Mouse (Mus musculus) naive thymus-derived CD4-positive, alpha-beta T cell, adult 5 months (primary cell): ENCODE measurements around the gene Trmt2a. TPM values are rescaled to one million over a fixed set of nuclear protein-coding genes. Genes with fewer than 3 reads are reported as not detected.

Experiments used
- polyA plus RNA-seq: library from polyadenylated mRNA; unstranded; fragments of 100-300 nt; shearing (Covaris generic); gene quantifications from one replicate; pipeline ENCODE4 v1.2.1, GENCODE M21; 2017

Gene Trmt2a
- 121 TPM for polyA plus RNA-seq

DNA sequence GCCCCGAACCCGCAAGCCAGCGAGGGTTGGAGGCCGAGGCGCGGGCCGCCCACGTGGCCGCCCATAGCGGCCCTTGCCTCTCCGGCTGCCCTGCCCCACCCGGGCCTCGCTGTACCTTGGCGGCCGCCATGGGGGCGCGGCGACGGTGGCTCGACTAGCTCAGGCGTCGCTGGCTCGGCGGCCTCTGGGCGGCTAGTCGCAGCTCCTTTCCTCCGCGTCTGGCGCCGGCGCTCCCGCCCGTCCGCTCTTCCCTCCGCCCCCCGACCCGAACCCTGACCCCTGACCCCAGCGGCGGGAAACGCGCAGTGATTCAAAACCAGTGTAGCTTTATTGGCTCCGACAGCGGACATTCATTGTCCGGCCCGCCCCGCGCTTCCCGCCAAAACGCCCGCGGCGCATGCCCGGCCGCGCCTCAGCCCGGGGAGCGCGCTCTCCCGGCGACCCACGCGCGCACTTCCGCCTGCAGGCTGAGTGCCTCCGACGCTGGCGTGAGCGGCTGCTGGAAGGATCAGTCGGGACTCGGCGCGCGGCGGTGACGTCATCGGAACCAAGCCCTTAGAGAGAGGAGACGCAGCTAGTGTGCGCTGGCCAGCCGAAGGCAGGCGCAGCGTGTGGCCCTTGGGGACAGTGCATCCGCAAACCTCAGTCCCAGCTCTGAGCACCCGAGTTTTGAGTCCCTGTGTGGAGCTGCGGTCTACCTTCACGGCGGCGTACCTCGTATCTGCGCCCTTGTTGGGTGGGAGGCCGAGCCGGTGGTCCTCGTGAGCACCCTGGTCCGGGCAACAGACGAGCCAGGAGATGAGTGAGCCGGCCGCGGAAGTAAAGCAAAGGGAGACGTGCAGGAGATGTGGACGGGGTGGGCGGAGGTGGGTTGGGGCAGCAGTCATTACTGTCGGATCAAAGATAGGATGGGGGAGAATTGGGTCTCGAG is at the start of gene Trmt2a, which contains the start of gene Ranbp1:
Trmt2a (plus strand) TSS at position 247 of the 931 bp plus-strand sequence.
Ranbp1 (minus strand) TSS at position 300 of the 931 bp plus-strand sequence.

DNA sequence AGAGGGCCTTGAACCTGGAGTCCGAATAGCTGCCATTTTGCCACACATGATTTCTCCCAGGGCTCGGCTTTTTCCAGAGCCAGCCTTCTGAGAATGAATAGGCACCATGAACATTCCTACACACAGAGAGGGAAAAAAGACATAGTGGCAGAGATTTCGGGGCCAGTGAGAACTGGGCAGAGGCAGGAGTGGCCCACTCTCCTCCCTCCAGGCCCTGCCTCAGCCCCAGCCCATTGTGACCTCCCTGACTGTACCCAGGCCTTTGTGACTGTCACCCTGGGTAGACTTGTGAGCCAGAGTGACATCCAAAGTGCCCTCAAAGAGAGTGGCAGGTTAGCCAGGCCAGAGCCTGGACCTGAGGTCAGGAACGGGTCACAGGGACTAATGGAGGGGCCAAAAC is 30.9 kb upstream of the Trmt2a start, which contains the start of gene Ccdc188:
Ccdc188 (plus strand) TSS at position 301 of the 400 bp plus-strand sequence.

DNA sequence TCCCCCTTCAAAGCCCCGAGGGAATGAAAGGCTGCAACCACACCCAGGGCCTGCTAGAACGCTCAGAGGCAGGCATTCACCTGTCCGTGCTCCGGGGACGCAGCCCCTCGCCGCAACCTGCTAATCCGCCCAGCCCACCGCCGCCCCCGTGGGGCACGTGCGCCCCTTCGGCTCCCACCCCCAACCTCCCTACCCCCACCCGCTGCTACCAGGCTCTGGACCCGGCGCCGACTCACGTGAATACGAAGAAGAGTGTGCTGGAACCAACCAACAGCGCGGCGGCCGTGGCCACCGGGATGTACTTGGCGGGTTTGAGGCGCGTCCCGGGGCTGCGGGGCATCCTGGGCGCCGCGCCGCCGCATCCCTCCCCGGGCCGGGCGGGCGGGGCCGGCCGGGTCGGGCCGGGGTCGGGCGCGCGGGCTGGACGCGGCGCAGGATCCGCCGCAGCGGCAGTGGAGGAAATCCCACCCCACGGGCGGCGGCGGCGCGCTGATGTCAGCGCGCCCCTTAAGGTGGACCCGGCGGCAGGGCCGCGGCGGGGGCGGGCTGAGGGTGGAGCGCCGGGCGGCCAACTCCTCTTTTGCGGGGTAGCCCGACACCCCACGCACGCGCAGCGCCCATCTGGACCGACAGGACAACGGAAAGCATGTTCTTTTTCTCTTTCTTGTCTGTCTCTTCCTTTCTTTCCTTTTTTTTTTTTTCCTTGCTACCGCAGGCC is 13.6 kb upstream of the Trmt2a start, which contains the start of gene Zdhhc8:
Zdhhc8 (minus strand) TSS at position 466 of the 718 bp plus-strand sequence.

DNA sequence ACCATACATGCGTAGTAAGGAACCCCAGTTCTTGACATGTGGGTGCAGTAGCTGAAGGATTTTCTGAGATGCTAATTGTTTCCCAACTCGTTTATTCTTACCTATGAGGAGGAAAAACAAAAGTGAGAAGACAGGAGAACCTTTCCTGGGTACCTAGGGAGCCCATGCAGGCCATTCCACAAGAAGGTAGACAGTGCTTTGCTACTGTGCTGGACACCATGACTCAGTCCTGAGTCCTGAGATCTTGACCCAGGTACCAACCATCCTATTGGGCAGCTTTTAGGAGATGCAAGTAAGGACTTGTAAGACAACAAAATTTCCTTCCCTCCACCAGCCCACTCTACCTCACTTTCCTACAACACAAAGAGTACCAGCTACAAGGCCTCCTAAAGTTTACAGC is 9.7 kb downstream of the Trmt2a start, which contains the start of gene Gm49776:
Gm49776 (minus strand) TSS at position 101 of the 400 bp plus-strand sequence.

DNA sequence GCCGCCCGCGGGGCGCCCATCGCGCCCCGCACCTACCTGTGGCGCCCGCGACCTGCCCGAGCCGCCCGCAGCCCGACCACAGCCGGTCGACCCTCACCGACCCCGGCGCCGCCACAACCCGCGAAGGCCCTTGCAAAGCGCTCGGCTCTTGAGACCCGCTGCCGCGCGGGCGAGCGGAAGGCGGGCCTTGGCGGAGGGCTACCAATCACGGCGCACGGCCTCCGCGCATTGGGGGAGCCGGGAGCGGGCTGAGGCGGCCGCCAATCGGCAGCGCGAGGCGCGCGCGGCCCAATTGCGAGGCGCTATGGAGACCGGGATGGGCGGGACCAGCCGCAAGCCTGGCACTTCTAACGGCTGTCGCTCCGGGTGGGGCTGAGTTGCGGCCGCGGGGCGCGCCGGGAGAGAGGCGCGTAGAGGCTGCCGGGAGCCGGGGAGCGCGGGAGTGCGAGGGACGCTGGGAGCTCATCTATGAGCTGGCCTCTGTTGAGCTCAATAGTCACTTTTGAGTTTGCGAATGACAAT is 40.6 kb downstream of the Trmt2a start, which contains the start of gene Dgcr8:
Dgcr8 (minus strand) TSS at position 180 of the 522 bp plus-strand sequence.

Other genes starting within 250 kb of the Trmt2a start
- 7.5 TPM for gene Dgcr6, start 195.8 kb upstream of the Trmt2a start, polyA plus RNA-seq
- gene Prodh, start 158.5 kb upstream of the Trmt2a start, polyA plus RNA-seq = 2.2 TPM
- gene Rtn4r, start 121.0 kb upstream of the Trmt2a start, polyA plus RNA-seq = 0.17 TPM
- gene Ccdc188, start 30.8 kb upstream of the Trmt2a start, polyA plus RNA-seq = not detected
- gene Zdhhc8, start 13.5 kb upstream of the Trmt2a start, polyA plus RNA-seq = 14.8 TPM
- 159 TPM for gene Ranbp1, start 53 bp downstream of the Trmt2a start, polyA plus RNA-seq
- gene Gm49776, start 9.6 kb downstream of the Trmt2a start, polyA plus RNA-seq = not detected
- gene Dgcr8, start 40.6 kb downstream of the Trmt2a start, polyA plus RNA-seq = 13.0 TPM
- 39.0 TPM for gene Tango2, start 99.4 kb downstream of the Trmt2a start, polyA plus RNA-seq
- 2.7 TPM for gene Arvcf, start 99.5 kb downstream of the Trmt2a start, polyA plus RNA-seq
- 17.1 TPM for gene Txnrd2, start 177.7 kb downstream of the Trmt2a start, polyA plus RNA-seq
- gene Comt, start 178.2 kb downstream of the Trmt2a start, polyA plus RNA-seq = 12.1 TPM